Mouse (Mus musculus): ENCODE measurements around the gene Fam161a. TPM values are rescaled to one million over a fixed set of nuclear protein-coding genes. Genes with fewer than 3 reads are reported as not detected.
"Not testable (repeated sequence)": the region's sequence is repeated elsewhere in the genome, so short reads cannot be mapped to it uniquely, and the experiment has no call there.

Fam161a gene
- total RNA-seq, 2 experiments from 2014 or later, result 4.9 to 5.0 TPM

GRCm38 (mm10) chr11:23065167-23065668 lies 57.9 kb downstream of the Fam161a start:
- Histone ChIP-seq H3K27ac (no peak overlapping the region), H3K4me3 (no peak overlapping the region)
- intact Hi-C loops (cut with DNase I), result loop anchor here (5.0 kb wide), 1 partner anchor 73 kb away; the partner anchor contains the start of gene Cct4
- TF ChIP-seq CTCF (IDR thresholded peaks at IDR 0.05), result no peak
- no peak for DNase-seq (ENCODE audit: extremely low spot score in 1 of 2, low spot score in 2 of 2)

- no peak for TF ChIP-seq CTCF (IDR thresholded peaks at IDR 0.05)
- peak overlapping the region; percentile 93 for H3K27ac ChIP-seq
- intact Hi-C loops (cut with DNase I), result loop anchor here (1.0 to 5.0 kb wide), 3 partner anchors 59 to 188 kb away; partner anchors contain the start of gene Cct4
- H3K4me3 ChIP-seq, result peak overlapping the region; percentile 71
- DNase-seq (ENCODE audit: extremely low spot score in 1 of 2, low spot score in 2 of 2), result peak; percentile 91 to 92
These were observed 60.2 kb downstream of the Fam161a start for GRCm38 (mm10) chr11:23067395-23068136.

GRCm38 (mm10) chr11:23068201-23068600 lies 60.9 kb downstream of the Fam161a start:
- intact Hi-C loops (cut with DNase I), result loop anchor here (1.0 to 5.0 kb wide), 2 partner anchors 76 to 187 kb away; partner anchors contain the start of gene Cct4
- H3K4me3 ChIP-seq, result peak overlapping the region; percentile 71
- H3K27ac ChIP-seq, result peak overlapping the region; percentile 93
- TF ChIP-seq CTCF (IDR thresholded peaks at IDR 0.05), result no peak
- no peak for DNase-seq (ENCODE audit: extremely low spot score in 1 of 2, low spot score in 2 of 2)

DNA sequence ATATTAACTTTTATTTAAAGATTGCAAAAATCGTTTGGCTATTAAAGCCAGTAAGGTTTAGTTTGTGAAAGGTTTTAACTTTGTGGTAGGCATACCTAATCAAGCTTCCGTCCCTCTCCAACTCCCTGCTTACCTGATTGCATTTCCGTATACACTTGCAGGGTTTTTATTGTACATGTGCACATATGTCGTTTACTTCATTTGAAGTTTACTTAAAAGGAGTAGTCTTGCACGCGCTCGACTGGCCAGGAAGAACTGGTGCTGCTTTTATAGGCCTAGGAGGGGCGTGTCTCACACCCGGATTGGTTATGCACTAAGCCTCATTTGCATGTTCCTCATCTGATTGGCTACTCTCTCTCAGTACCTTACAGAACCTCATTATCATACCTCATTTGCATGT lies 61.7 kb downstream of the Fam161a start:
- not testable (repeated sequence) for H3K27ac ChIP-seq; H3K4me3 ChIP-seq; DNase-seq (ENCODE audit: extremely low spot score in 1 of 2, low spot score in 2 of 2)
- intact Hi-C loops (cut with DNase I), result loop anchor here (1.0 to 5.0 kb wide), 2 partner anchors 77 to 186 kb away; partner anchors contain the start of gene Cct4

GRCm38 (mm10) chr11:23074841-23075240 lies 67.5 kb downstream of the Fam161a start:
- no peak for TF ChIP-seq CTCF (IDR thresholded peaks at IDR 0.05)
- peak; percentile 9 to 15 for DNase-seq (ENCODE audit: extremely low spot score in 1 of 2, low spot score in 2 of 2)
- Histone ChIP-seq H3K4me3 (no peak overlapping the region), H3K27ac (no peak overlapping the region)
- intact Hi-C loops (cut with DNase I), result no loop called here

DNA sequence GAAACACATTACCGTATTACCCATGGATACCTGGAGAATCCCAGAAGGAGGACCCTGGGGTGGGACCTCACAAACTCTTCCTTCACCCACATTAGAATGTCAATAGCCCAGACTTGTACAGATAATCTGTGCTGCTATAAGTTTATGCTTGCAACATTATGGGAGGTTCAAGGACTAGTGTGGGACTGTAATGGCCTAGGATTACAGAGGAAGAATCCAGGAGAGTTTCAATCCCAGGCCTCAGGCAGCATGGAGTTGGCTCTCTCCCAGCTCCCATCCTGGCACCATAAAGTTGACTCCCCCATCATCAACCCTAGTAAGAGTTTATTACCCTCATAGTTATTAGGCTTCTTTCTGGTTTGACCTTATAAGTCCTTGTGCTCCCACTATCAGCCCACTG lies 71.2 kb downstream of the Fam161a start:
- intact Hi-C loops (cut with DNase I), result no loop called here
- Histone ChIP-seq H3K4me3 (no peak overlapping the region), H3K27ac (no peak overlapping the region)
- DNase-seq (ENCODE audit: extremely low spot score in 1 of 2, low spot score in 2 of 2), result no peak
- no peak for TF ChIP-seq CTCF (IDR thresholded peaks at IDR 0.05)

Other genes starting within 250 kb of the Fam161a start
- 10 to 100 TPM; 13.8 to 16.0 TPM for gene B3gnt2, start 146.6 kb upstream of the Fam161a start, total RNA-seq (2021)
- 10 to 100 TPM; 70.0 to 75.6 TPM for gene Zrsr1, start 35.5 kb upstream of the Fam161a start, total RNA-seq (2021)
- 10 to 100 TPM in 1 of 2 experiments, 1 to 10 TPM in 1; 9.5 to 14.7 TPM for gene Gm28048, start 25.4 kb upstream of the Fam161a start, total RNA-seq (2021)
- 10 to 100 TPM; 36.7 to 47.7 TPM for gene Commd1, start 25.1 kb upstream of the Fam161a start, total RNA-seq (2021)
- gene Cct4, start 17.0 kb upstream of the Fam161a start, total RNA-seq (2021), result 100 to 1,000 TPM in 1 of 2 experiments, 10 to 100 TPM in 1; 97.1 to 104 TPM
- gene Xpo1, start 248.5 kb downstream of the Fam161a start, total RNA-seq (2021), result 10 to 100 TPM; 62.6 to 66.3 TPM

All from left cerebral cortex, adult 2 months (tissue).